Mouse (Mus musculus) CH12.LX (cell line): ENCODE data around the gene Samd3. TPM values are rescaled to one million over a fixed set of nuclear protein-coding genes. Genes with fewer than 3 reads are reported as not detected.

ENCODE experiments used
- DNase-seq: peaks from one replicate; pipeline ENCODE4 v3.0.0-alpha.2; 2013; ENCODE audit errors: extremely low read depth
- H3K27ac ChIP-seq: 2 replicates; pipeline ENCODE4 v1.5.1; 2012; ENCODE audit warnings: low read depth, mild to moderate bottlenecking, control low read depth, moderate library complexity; ENCODE audit not compliant: insufficient read depth
- H3K27me3 ChIP-seq: replicated peaks from 2 replicates; pipeline ENCODE3; 2012; ENCODE audit warnings: inconsistent platforms
- H3K36me3 ChIP-seq, 2 experiments: replicated peaks in 1 of 2; 2 replicates each; pipeline versions ENCODE3 to v1.6.1; 2012; ENCODE audit warnings: inconsistent platforms in 1 of 2, low read length in 1 of 2, mild to moderate bottlenecking in 1 of 2, mixed read lengths in 1 of 2, moderate library complexity in 1 of 2; ENCODE audit not compliant: control insufficient read depth in 1 of 2, insufficient read depth in 1 of 2
- H3K4me1 ChIP-seq, 2 experiments: 2 replicates each; pipeline ENCODE4 v1.6.1; 2012; ENCODE audit warnings: inconsistent platforms in 1 of 2, moderate library complexity in 1 of 2; ENCODE audit not compliant: insufficient read depth in 2 of 2, control insufficient read depth in 1 of 2
- H3K4me2 ChIP-seq: 2 replicates; pipeline ENCODE4 v1.6.1; 2012; ENCODE audit warnings: low read depth, mild to moderate bottlenecking, control low read depth; ENCODE audit not compliant: poor library complexity, insufficient read depth, severe bottlenecking
- H3K4me3 ChIP-seq, 3 experiments: fragments of 150-350 bp in 1 of 3; sonication (generic) in 1 of 3; replicated peaks in 1 of 3; 2 replicates each; pipeline versions ENCODE3 to v1.5.1; 2011 to 2012; ENCODE audit warnings: low read depth in 2 of 3, low read length in 2 of 3, mild to moderate bottlenecking in 2 of 3, moderate library complexity in 2 of 3, control low read depth in 1 of 3, improper control_type of control experiment in 1 of 3, inconsistent platforms in 1 of 3, mixed read lengths in 1 of 3; ENCODE audit not compliant: poor library complexity in 1 of 3
- H3K79me2 ChIP-seq: replicated peaks from 2 replicates; pipeline ENCODE4 v1.6.1; 2012; ENCODE audit warnings: mild to moderate bottlenecking, moderate library complexity; ENCODE audit not compliant: control insufficient read depth, poor library complexity, insufficient read depth, severe bottlenecking; ENCODE audit errors: extremely low read depth
- H3K9ac ChIP-seq: 2 replicates; pipeline ENCODE4 v1.6.1; 2012; ENCODE audit warnings: low read depth, mild to moderate bottlenecking, control low read depth, moderate library complexity; ENCODE audit not compliant: insufficient read depth
- H3K9me3 ChIP-seq: replicated peaks from 2 replicates; pipeline ENCODE3; 2012; ENCODE audit warnings: low read length, inconsistent platforms, mixed read lengths
- CHD1 ChIP-seq: IDR thresholded peaks from 2 replicates; pipeline ENCODE4 v1.6.1; 2012; ENCODE audit warnings: low read depth, low read length, improper control_type of control experiment, inconsistent platforms
- CTCF ChIP-seq, 2 experiments: IDR thresholded peaks in 1 of 2; conservative IDR thresholded peaks in 1 of 2; 2 replicates each; pipeline ENCODE4 v1.5.1; 2011 to 2012; ENCODE audit warnings: low read depth in 2 of 2, low read length in 2 of 2, improper control_type of control experiment in 1 of 2, inconsistent platforms in 1 of 2, mild to moderate bottlenecking in 1 of 2, moderate library complexity in 1 of 2
- E2F4 ChIP-seq: IDR thresholded peaks from 2 replicates; pipeline ENCODE4 v1.6.1; 2011; ENCODE audit warnings: low read depth, low read length, improper control_type of control experiment; ENCODE audit not compliant: insufficient replicate concordance
- ELF1 ChIP-seq: IDR thresholded peaks from 2 replicates; pipeline ENCODE4 v1.6.1; 2014; ENCODE audit warnings: low read depth, mild to moderate bottlenecking, inconsistent platforms, low read length, improper control_type of control experiment
- EP300 ChIP-seq: IDR thresholded peaks from 2 replicates; pipeline ENCODE4 v1.6.1; 2011; ENCODE audit warnings: low read length, improper control_type of control experiment
- ETS1 ChIP-seq: conservative IDR thresholded peaks from 2 replicates; pipeline ENCODE4 v1.6.1; 2012; ENCODE audit warnings: low read depth, mild to moderate bottlenecking, inconsistent platforms, low read length, improper control_type of control experiment, moderate library complexity
- GABPA ChIP-seq: IDR thresholded peaks from 2 replicates; pipeline ENCODE4 v1.6.1; 2012; ENCODE audit warnings: low read depth, low read length, improper control_type of control experiment, inconsistent platforms; ENCODE audit not compliant: insufficient replicate concordance
- HCFC1 ChIP-seq: IDR thresholded peaks from 2 replicates; pipeline ENCODE4 v1.6.1; 2012; ENCODE audit warnings: low read depth, mild to moderate bottlenecking, inconsistent platforms, low read length, improper control_type of control experiment
- MAX ChIP-seq: IDR thresholded peaks from 2 replicates; pipeline ENCODE4 v1.6.1; 2011; ENCODE audit warnings: low read length, improper control_type of control experiment
- MEF2A ChIP-seq: IDR thresholded peaks from 2 replicates; pipeline ENCODE4 v1.6.1; 2014; ENCODE audit warnings: low read depth, mild to moderate bottlenecking, inconsistent platforms, low read length, improper control_type of control experiment, borderline replicate concordance
- MXI1 ChIP-seq: IDR thresholded peaks from 2 replicates; pipeline ENCODE4 v1.6.1; 2011; ENCODE audit warnings: mild to moderate bottlenecking, low read depth, low read length, improper control_type of control experiment
- NELFE ChIP-seq: IDR thresholded peaks from 2 replicates; pipeline ENCODE4 v1.6.1; 2011; ENCODE audit warnings: low read depth, low read length, improper control_type of control experiment
- NRF1 ChIP-seq: IDR thresholded peaks from 2 replicates; pipeline ENCODE4 v1.6.1; 2014; ENCODE audit warnings: low read depth, mild to moderate bottlenecking, inconsistent platforms, low read length, improper control_type of control experiment, moderate library complexity
- PAX5 ChIP-seq: IDR thresholded peaks from 2 replicates; pipeline ENCODE4 v1.6.1; 2012; ENCODE audit warnings: low read length, inconsistent platforms, mixed read lengths
- POLR2A ChIP-seq: IDR thresholded peaks from 2 replicates; pipeline ENCODE4 v1.6.1; 2011; ENCODE audit warnings: low read depth, mild to moderate bottlenecking, improper control_type of control experiment, low read length
- POLR2AphosphoS2 ChIP-seq: IDR thresholded peaks from 2 replicates; pipeline ENCODE4 v1.6.1; 2011; ENCODE audit warnings: low read depth, low read length, improper control_type of control experiment
- RAD21 ChIP-seq: IDR thresholded peaks from 2 replicates; pipeline ENCODE4 v1.6.1; 2011; ENCODE audit warnings: low read depth, mild to moderate bottlenecking, low read length, improper control_type of control experiment, moderate library complexity
- RCOR1 ChIP-seq: conservative IDR thresholded peaks from 2 replicates; pipeline ENCODE4 v1.6.1; 2012; ENCODE audit warnings: low read depth, mild to moderate bottlenecking, inconsistent platforms, low read length, improper control_type of control experiment
- SMC3 ChIP-seq: IDR thresholded peaks from 2 replicates; pipeline ENCODE4 v1.6.1; 2011; ENCODE audit warnings: low read depth, low read length, improper control_type of control experiment
- TBP ChIP-seq: conservative IDR thresholded peaks from 2 replicates; pipeline ENCODE4 v1.6.1; 2011; ENCODE audit warnings: low read depth, low read length, improper control_type of control experiment
- ZMIZ1 ChIP-seq: IDR thresholded peaks from 2 replicates; pipeline ENCODE4 v1.6.1; 2012; ENCODE audit warnings: low read depth, mild to moderate bottlenecking, inconsistent platforms, low read length, improper control_type of control experiment
- dilution Hi-C: fragments of 300-500 bp; cut with MboI; formaldehyde crosslinking; loops from 2 replicates; pipeline ENCODE4 v1.14.3; 2020; ENCODE audit warnings: low sequenced_read_pairs; ENCODE audit not compliant: extremely low pct_unique_long_range_greater_than_20kb, extremely low pct_ligation_motif_present
- in situ Hi-C: fragments of 300-500 bp; cut with MboI; formaldehyde crosslinking; loops from 3 replicates; pipeline ENCODE4 v1.14.3; 2019; ENCODE audit warnings: low sequenced_read_pairs, low pct_ligation_motif_present, low pct_unique_long_range_greater_than_20kb, mixed read lengths
- polyA plus RNA-seq: library from polyadenylated mRNA; unstranded; fragments of >175 nt; gene quantifications from 2 replicates; pipeline ENCODE4 v1.2.1, GENCODE M21; 2012; ENCODE audit warnings: low read depth; ENCODE audit not compliant: insufficient read length
- total RNA-seq, 2 experiments: library from RNA; depleted of rRNA; stranded (reverse); fragments of 300-350 nt in 1 of 2; fragments of >200 nt in 1 of 2; gene quantifications; 2 replicates each; pipeline ENCODE4 v1.2.3; 2012 to 2014

Samd3 gene
- total and polyA plus RNA-seq, 3 experiments: not detected

DNA sequence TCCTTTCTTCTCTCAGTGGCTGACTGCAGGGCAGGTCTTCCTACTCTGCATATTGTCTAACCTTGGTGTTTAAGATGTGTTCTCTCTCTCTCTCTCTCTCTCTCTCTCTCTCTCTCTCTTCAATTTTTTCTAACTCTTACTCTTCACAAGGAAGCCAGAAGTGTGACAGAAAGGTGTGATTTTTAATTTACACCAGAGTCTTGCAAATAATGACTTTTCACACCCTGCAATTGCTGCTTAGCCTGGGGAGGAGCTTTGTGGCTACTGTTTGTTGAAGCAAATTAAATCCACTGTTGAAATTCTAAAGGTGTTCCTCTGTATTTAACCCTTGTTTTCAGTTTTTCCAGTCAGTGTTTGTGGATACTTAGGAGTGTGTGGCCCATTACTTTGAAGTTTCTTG lies 1.3 kb upstream of the Samd3 start:
- H3K36me3 ChIP-seq: no peaks in the 10 kb centered on the region

DNA sequence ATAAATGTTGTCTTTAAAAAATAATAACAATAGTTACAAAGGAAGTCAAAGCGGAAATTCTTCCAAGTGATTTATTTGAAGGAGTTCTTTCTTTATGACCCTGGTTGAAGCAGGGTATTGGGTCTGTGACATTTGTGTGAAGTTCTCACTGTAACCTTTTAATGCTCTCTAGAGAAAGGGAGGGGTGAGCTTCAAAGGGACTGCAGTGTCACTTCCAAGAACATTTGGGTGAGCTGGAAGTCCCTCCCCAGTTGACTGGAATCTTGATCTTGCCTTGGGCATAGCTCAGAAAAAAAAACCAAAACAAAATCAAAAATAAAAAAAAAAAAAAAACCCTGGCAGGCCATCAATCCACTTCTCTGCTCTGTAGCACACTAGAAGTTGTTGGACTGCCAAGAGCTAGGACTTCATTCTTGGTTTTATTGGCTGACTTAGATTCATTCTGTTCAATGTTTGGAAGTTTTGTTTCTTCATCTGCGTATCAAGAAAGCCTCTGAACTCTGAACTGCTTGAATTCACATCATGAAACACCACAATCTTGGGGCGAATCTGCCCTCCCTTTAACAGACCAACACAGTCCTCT lies 2.7 kb downstream of the Samd3 start:
- no peaks in the 10 kb centered on the region for H3K79me2 ChIP-seq
- in situ Hi-C loops: no loop called here
- H3K36me3 ChIP-seq: no peaks in the 10 kb centered on the region

More for the DNA sequence above, 1.3 kb upstream of the Samd3 start:
- Histone ChIP-seq H3K4me3 (no peak overlapping the region), H3K27ac (no peak overlapping the region), H3K9ac (no peak overlapping the region), H3K79me2 (no peaks in the 10 kb centered on the region), H3K4me2 (no peak overlapping the region), H3K4me1 (no peaks in the 10 kb centered on the region), H3K27me3 (no peaks in the 10 kb centered on the region), H3K9me3 (no peaks in the 10 kb centered on the region)
- in situ Hi-C loops (no loop called here), dilution Hi-C loops (no loop called here)
- DNase-seq: no peak
- TF ChIP-seq RCOR1: no peak
- no peak for TF ChIP-seq PAX5
- TF ChIP-seq RAD21: no peak
- no peak for TF ChIP-seq HCFC1
- no peak for TF ChIP-seq MEF2A
- TF ChIP-seq NRF1: no peak
- no peak for TF ChIP-seq GABPA
- TF ChIP-seq MXI1: no peak
- no peak for TF ChIP-seq EP300
- TF ChIP-seq TBP: no peak
- TF ChIP-seq SMC3: no peak
- TF ChIP-seq MAX: no peak
- no peak for TF ChIP-seq POLR2A

More for the DNA sequence above, 2.7 kb downstream of the Samd3 start:
- no peaks in the 10 kb centered on the region for H3K27me3 ChIP-seq
- no peaks in the 10 kb centered on the region for H3K9me3 ChIP-seq
- H3K9ac ChIP-seq: no peak overlapping the region
- TF ChIP-seq SMC3 (no peak), E2F4 (no peak), NELFE (no peak), ZMIZ1 (no peak), ELF1 (no peak), CHD1 (no peak), PAX5 (no peak), POLR2A (no peak), CTCF (conservative IDR thresholded peaks at IDR 0.05 in 1 of 2, IDR thresholded peaks at IDR 0.05 in 1 of 2; ENCODE audit: low read depth in 2 of 2, low read length in 2 of 2) (no peak), ETS1 (no peak), TBP (no peak), POLR2AphosphoS2 (no peak)
- no peak for DNase-seq
- no peak overlapping the region for H3K4me2 ChIP-seq
- no peaks in the 10 kb centered on the region for H3K4me1 ChIP-seq
- dilution Hi-C loops: no loop called here
- H3K27ac ChIP-seq: no peak overlapping the region
- no peak overlapping the region for H3K4me3 ChIP-seq
